Mouse (Mus musculus): ENCODE measurements around the gene Cmip.

The Cmip gene

GRCm38 (mm10) chr8:117258576-117259040, 1.7 kb downstream of the Cmip start:
- DNase-seq, result peak in 1 of 2 experiments; percentile 43

GRCm38 (mm10) chr8:117259431-117260001, 2.7 kb downstream of the Cmip start:
- peak; percentile 56 to 76 for DNase-seq

- peak; percentile 69 to 76 for DNase-seq
These were observed 3.5 kb downstream of the Cmip start for GRCm38 (mm10) chr8:117260234-117260929.

DNA sequence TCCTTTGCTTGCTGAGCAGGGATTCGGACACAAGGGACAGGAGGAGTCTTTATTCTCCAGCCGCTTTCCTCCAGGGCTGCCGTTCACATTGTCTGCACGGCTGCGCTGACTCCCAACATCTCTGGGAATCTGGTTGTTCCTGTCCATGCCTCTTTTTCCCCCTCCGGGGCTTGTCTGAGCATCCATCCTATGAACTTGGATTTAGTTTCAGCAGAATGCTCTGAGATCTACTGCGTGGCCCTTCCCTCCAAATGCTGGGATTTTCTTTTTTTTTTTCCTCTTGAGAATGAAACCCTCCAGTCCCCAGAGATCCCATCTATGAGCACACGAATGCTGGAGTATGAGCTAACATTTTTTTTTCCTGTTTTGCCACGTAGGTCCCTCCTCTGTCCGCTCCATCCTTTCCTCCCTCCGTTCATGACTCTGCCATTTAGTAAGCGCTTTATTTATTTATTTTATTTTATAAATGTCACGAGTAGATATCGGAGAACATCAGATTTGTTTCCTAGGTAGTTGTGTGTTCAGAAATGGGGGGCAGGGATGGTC, 4.1 kb downstream of the Cmip start:
- DNase-seq, result peak in 1 of 2 experiments; percentile 37

- DNase-seq, result peak in 1 of 2 experiments; percentile 27
These were observed 4.8 kb downstream of the Cmip start for GRCm38 (mm10) chr8:117261702-117262101.

DNA sequence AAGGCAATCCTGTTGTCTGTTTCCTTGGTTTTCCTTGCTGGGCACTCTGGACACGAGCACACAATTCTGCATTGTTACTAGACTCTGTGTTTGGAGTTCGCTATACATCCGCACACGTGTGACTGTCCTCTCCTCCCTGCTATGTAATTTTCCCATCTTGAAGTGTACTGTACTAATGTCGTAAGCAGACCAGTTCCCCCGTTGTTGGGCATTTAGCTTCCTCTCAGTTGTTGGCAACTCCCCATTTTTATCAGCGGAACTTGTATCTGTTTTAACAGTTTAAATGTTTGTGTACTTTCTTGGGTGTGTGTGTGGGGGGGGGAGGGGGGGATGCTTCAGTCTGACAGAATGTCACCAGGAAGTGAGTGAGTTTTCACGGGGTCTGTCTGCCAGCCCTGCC, 5.8 kb downstream of the Cmip start:
- DNase-seq, result no peak

DNA sequence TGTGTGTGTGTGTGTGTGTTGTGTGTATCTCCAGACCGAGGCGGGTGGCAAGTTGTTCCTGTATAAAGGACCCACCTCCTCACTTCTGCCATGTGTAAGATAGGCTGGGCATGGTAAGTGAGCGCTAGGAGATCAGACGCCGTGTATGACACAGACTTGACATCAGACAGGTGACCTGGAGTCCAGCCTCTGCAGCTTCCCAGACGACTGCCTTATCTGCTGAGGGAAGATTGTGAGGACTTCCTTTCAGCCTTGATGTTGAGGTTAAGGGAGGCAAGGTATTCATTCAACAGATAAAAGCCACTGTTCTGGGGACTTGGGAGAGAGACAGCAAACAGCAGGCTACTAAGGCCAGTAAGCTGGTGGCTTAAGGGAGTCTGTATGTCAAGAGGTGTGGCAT, 6.6 kb downstream of the Cmip start:
- no peak for DNase-seq

- DNase-seq, result no peak
These were observed 8.2 kb downstream of the Cmip start for GRCm38 (mm10) chr8:117265079-117265478.

- no peak for DNase-seq
These were observed 10.7 kb downstream of the Cmip start for GRCm38 (mm10) chr8:117267403-117268129.

GRCm38 (mm10) chr8:117278234-117278633, 21.4 kb downstream of the Cmip start:
- DNase-seq, result no peak

- DNase-seq, result no peak
These were observed 21.8 kb downstream of the Cmip start for GRCm38 (mm10) chr8:117278668-117279132.

DNA sequence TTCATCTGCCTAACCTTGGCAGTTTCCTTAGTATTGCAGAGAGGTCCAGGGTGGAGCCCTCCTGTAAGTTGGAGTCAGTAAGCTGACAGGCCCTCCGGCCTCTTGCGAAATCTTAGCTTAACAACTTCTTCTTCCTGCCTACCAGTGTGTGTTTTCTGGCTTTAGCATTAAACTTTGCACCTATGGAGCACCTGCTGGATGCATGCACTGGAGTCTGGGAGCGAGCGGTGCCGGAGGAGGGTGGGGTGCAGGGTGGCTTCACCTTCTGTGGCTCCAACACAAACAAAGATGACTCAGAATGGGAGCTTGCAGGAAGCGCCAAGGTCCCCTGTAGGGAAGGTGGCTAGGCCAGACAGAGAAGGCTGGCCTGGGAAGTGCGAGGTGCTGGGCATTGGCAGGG, 23.6 kb downstream of the Cmip start:
- peak in 1 of 2 experiments; percentile 35 for DNase-seq

GRCm38 (mm10) chr8:117281676-117282075, 24.8 kb downstream of the Cmip start:
- no peak for DNase-seq

DNA sequence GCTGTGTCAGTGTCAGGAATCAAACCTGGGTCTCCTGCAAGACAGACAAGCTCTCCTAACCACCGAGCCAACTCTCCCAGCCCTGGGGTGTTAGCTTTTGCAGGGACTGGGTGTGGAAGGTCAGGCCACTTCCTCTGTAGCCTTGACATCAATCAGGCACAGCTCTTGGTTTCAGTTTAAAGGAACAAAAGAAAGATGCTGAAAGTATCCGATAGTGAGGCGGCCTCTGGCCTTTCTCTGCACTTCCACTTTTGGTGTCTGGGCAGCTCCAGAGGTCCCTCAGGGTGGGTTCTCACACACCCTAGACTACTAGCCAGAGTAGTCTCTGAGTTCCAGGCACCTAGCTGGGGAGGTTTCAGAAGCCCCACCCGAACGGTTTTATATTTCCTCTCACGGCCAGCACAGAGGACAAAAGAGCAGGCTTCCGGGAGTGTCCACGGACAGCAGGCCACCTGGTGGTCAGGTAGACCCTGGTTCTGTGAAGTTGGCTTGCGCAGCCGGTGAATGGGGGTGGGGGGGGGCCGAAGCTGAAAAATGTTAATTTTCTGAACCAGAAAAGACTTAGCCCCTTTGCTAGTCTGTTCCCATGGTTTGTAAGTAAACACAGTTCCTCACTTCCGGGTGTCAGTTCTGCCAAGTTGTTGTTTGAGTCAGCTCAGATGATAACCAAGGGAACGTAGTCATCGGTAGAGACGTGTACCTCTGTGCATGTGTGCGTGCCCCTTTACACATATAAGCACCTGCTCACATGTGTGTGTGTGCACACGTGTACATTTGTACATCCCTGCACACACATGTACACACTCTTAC, 25.5 kb downstream of the Cmip start:
- DNase-seq, result peak in 1 of 2 experiments; percentile 54

- no peak for DNase-seq
These were observed 28.1 kb downstream of the Cmip start for GRCm38 (mm10) chr8:117284768-117285484.

GRCm38 (mm10) chr8:117287966-117288365, 31.1 kb downstream of the Cmip start:
- DNase-seq, result no peak

- no peak for DNase-seq
These were observed 32.2 kb downstream of the Cmip start for GRCm38 (mm10) chr8:117289016-117289415.

GRCm38 (mm10) chr8:117290506-117290905, 33.6 kb downstream of the Cmip start:
- peak; percentile 36 to 49 for DNase-seq

GRCm38 (mm10) chr8:117292262-117292661, 35.4 kb downstream of the Cmip start:
- no peak for DNase-seq

GRCm38 (mm10) chr8:117294812-117295211, 37.9 kb downstream of the Cmip start:
- no peak for DNase-seq

- peak; percentile 43 to 68 for DNase-seq
These were observed 41.2 kb downstream of the Cmip start for GRCm38 (mm10) chr8:117297913-117298518.
